In genomic region chr11:101190913-101191907, GRCm38 (mm10) we compare ENCODE assay signal across 10 mouse cellular contexts. TPM values are rescaled to one million over a fixed set of nuclear protein-coding genes. Genes with fewer than 3 reads are reported as not detected.
DNase-seq lines count a peak whose midpoint lies in the region; ATAC-seq and TF ChIP-seq lines count a peak whose summit lies in the region.
"Had no signal": no experiment of that assay in that cellular context is flagged by ENCODE, and none has a peak within 500 bp of the region (broad histone marks: within the 10 kb centered on the region; RNA-seq: fewer than 3 reads in every experiment).

No protein-coding gene starts in this region.

- H3K36me3 ChIP-seq in intestine, embryonic 14.5 days (ENCODE audit: control insufficient read depth, insufficient read depth, low read length) = peaks cover 32% of the 10 kb centered on the region
- peaks cover 41% of the 10 kb centered on the region for H3K36me3 ChIP-seq in intestine, postnatal 0 days (ENCODE audit: control insufficient read depth, insufficient read depth)
- peaks cover 17% of the 10 kb centered on the region for H3K36me3 ChIP-seq in liver, postnatal 0 days (replicated peaks; ENCODE audit: insufficient read depth, low read length)

- TF ChIP-seq POLR2A in embryonic fibroblast, embryonic 13.5 days (IDR thresholded peaks at IDR 0.05; ENCODE audit: low read depth, low read length) = no peak

- TF ChIP-seq CTCF in intestine, postnatal 0 days (IDR thresholded peaks at IDR 0.05; ENCODE audit: low read depth) = no peak
- TF ChIP-seq CTCF in embryonic fibroblast, embryonic 13.5 days (IDR thresholded peaks at IDR 0.05; ENCODE audit: borderline replicate concordance, insufficient read depth, low read length) = no peak
- no peak for TF ChIP-seq CTCF in liver, postnatal 0 days (IDR thresholded peaks at IDR 0.05; ENCODE audit: low read depth)

- no peak for TF ChIP-seq EP300 in liver, postnatal 0 days (IDR thresholded peaks at IDR 0.05; ENCODE audit: low read depth)

- peaks cover 31% of the 10 kb centered on the region for H3K4me1 ChIP-seq in intestine, embryonic 14.5 days (replicated peaks; ENCODE audit: control insufficient read depth, insufficient read depth, low read length)
- H3K4me1 ChIP-seq in intestine, postnatal 0 days (replicated peaks; ENCODE audit: control insufficient read depth, insufficient read depth, low read length) = no peaks in the 10 kb centered on the region
- peaks cover 7% of the 10 kb centered on the region for H3K4me1 ChIP-seq in embryonic fibroblast, embryonic 13.5 days (ENCODE audit: control insufficient read depth, insufficient read depth, low read length)
- peaks cover 23% of the 10 kb centered on the region for H3K4me1 ChIP-seq in liver, postnatal 0 days (ENCODE audit: insufficient read depth)

- no peak for DNase-seq in intestine, embryonic 14.5 days (ENCODE audit: low spot score)
- DNase-seq in brain, adult 2 months (ENCODE audit: low read depth, low spot score) = peak; percentile 75
- DNase-seq in liver, postnatal 0 days = no peak
- no peak for DNase-seq in adipocyte (ENCODE audit: low spot score)
- no peak for DNase-seq in left cerebral cortex, postnatal 14 days (ENCODE audit: low spot score in 2 of 2)

- H3K9ac ChIP-seq in intestine, embryonic 14.5 days (ENCODE audit: low read length) = no peak overlapping the region
- H3K9ac ChIP-seq in intestine, postnatal 0 days (ENCODE audit: low read depth, low read length) = no peak overlapping the region
- H3K9ac ChIP-seq in liver, postnatal 0 days (replicated peaks) = no peak overlapping the region; the same call in 1 of the 2 replicates

- no peaks in the 10 kb centered on the region for H3K9me3 ChIP-seq in intestine, embryonic 14.5 days (ENCODE audit: control insufficient read depth, low read length)
- H3K9me3 ChIP-seq in intestine, postnatal 0 days (ENCODE audit: control insufficient read depth) = no peaks in the 10 kb centered on the region
- H3K9me3 ChIP-seq in liver, postnatal 0 days (ENCODE audit: low read length) = no peaks in the 10 kb centered on the region

- no peak for ATAC-seq in intestine, embryonic 14.5 days (replicated peaks; ENCODE audit: low FRiP score, low TSS enrichment, low read depth)
- no peak for ATAC-seq in intestine, postnatal 0 days
- no peak for ATAC-seq in liver, postnatal 0 days
- ATAC-seq in megakaryocyte-erythroid progenitor cell, adult 5-6 weeks (replicated peaks; ENCODE audit: low FRiP score, low TSS enrichment, poor library complexity, severe bottlenecking) = no peak
- ATAC-seq: Patski had no signal

- no peaks in the 10 kb centered on the region for H3K27me3 ChIP-seq in intestine, embryonic 14.5 days (replicated peaks; ENCODE audit: control insufficient read depth, insufficient read depth, low read length)
- no peaks in the 10 kb centered on the region for H3K27me3 ChIP-seq in intestine, postnatal 0 days (replicated peaks; ENCODE audit: control insufficient read depth, insufficient read depth, low read length)
- H3K27me3 ChIP-seq in liver, postnatal 0 days (ENCODE audit: insufficient read depth, low read length) = no peaks in the 10 kb centered on the region
- H3K27me3 ChIP-seq: Patski had no signal

- intact Hi-C loops in left cerebral cortex, postnatal 14 days (cut with DNase I) = no loop called here

- H3K4me3 ChIP-seq in intestine, embryonic 14.5 days (ENCODE audit: low read depth, low read length) = no peak overlapping the region
- no peak overlapping the region for H3K4me3 ChIP-seq in intestine, postnatal 0 days (ENCODE audit: low read depth, low read length)
- no peak overlapping the region for H3K4me3 ChIP-seq in embryonic fibroblast, embryonic 13.5 days (ENCODE audit: insufficient read depth, low read length)
- no peak overlapping the region for H3K4me3 ChIP-seq in liver, postnatal 0 days (ENCODE audit: low read depth, low read length)

- H3K27ac ChIP-seq in intestine, embryonic 14.5 days (ENCODE audit: low read depth) = peak overlapping the region; percentile 93
- H3K27ac ChIP-seq in intestine, postnatal 0 days (ENCODE audit: low read depth, low read length) = no peak overlapping the region
- H3K27ac ChIP-seq in embryonic fibroblast, embryonic 13.5 days (ENCODE audit: insufficient read depth, low read length) = peak overlapping the region; percentile 52
- H3K27ac ChIP-seq in liver, postnatal 0 days (ENCODE audit: low read depth) = peak overlapping the region; percentile 86

- WGBS in intestine, embryonic 14.5 days = 49% methylated on average over 17 of the region's 17 CpGs
- WGBS in intestine, postnatal 0 days = 64% methylated on average over 17 of the region's 17 CpGs
- 65% methylated on average over 17 of the region's 17 CpGs for WGBS in liver, postnatal 0 days (ENCODE audit: insufficient replicate concordance)

- H3K4me2 ChIP-seq in intestine, embryonic 14.5 days (ENCODE audit: low read length) = no peak overlapping the region
- no peak overlapping the region for H3K4me2 ChIP-seq in intestine, postnatal 0 days (replicated peaks; ENCODE audit: low read depth)
- no peak overlapping the region for H3K4me2 ChIP-seq in liver, postnatal 0 days (ENCODE audit: low read depth, low read length)

RNA-seq across cellular contexts. Expression of gene Ccr10, which starts 16.0 kb away (rescaled TPM):
- polyA plus RNA-seq in intestine, embryonic 14.5 days (2014; fragmentation: Nextera tagmentation; extraction: Ambion mirVana) = 0.23 TPM in 1 of 2 replicates, not detected in the other
- polyA plus RNA-seq in intestine, postnatal 0 days (2015; fragmentation: Nextera tagmentation; extraction: Ambion mirVana) = 0.13 and 0.22 TPM in 2 replicates
- not detected in 2 replicates for polyA plus RNA-seq in embryonic fibroblast, embryonic 13.5 days (2011; ENCODE audit: insufficient read length, low read depth, missing spikeins)
- polyA plus RNA-seq in liver, postnatal 0 days (2015; fragmentation: Nextera tagmentation; extraction: Ambion mirVana) = 0.09 TPM in 2 replicates
- under 1 TPM; 0.19 to 0.26 TPM for total RNA-seq in left cerebral cortex, postnatal 14 days (2021)
- not detected in 2 replicates for total RNA-seq in megakaryocyte-erythroid progenitor cell, adult 5-6 weeks (2014; fragmentation: Nextera tagmentation)
- not detected in 2 replicates for total RNA-seq in megakaryocyte-erythroid progenitor cell, adult 5-6 weeks (2017)
- total RNA-seq: heart, adult 18-20 months had no signal

RNA-seq across cellular contexts. Expression of gene Plekhh3, which starts 20.1 kb away (rescaled TPM):
- 12.8 and 13.8 TPM in 2 replicates for polyA plus RNA-seq in intestine, embryonic 14.5 days (2014; fragmentation: Nextera tagmentation; extraction: Ambion mirVana)
- 7.7 and 7.8 TPM in 2 replicates for polyA plus RNA-seq in intestine, postnatal 0 days (2015; fragmentation: Nextera tagmentation; extraction: Ambion mirVana)
- 7.1 and 11.5 TPM in 2 replicates for polyA plus RNA-seq in embryonic fibroblast, embryonic 13.5 days (2011; ENCODE audit: insufficient read length, low read depth, missing spikeins)
- polyA plus RNA-seq in liver, postnatal 0 days (2015; fragmentation: Nextera tagmentation; extraction: Ambion mirVana) = 1.6 and 3.4 TPM in 2 replicates
- total RNA-seq in left cerebral cortex, postnatal 14 days (2021) = 10 to 100 TPM in 1 of 2 experiments, 1 to 10 TPM in 1; 7.7 to 10.2 TPM
- total RNA-seq in megakaryocyte-erythroid progenitor cell, adult 5-6 weeks (2014; fragmentation: Nextera tagmentation) = not detected in 2 replicates
- total RNA-seq in megakaryocyte-erythroid progenitor cell, adult 5-6 weeks (2017) = not detected in 2 replicates

RNA-seq across cellular contexts. Expression of gene Cntnap1, which starts 20.9 kb away (rescaled TPM):
- polyA plus RNA-seq in intestine, embryonic 14.5 days (2014; fragmentation: Nextera tagmentation; extraction: Ambion mirVana) = 1.2 and 1.4 TPM in 2 replicates
- polyA plus RNA-seq in intestine, postnatal 0 days (2015; fragmentation: Nextera tagmentation; extraction: Ambion mirVana) = 5.2 and 6.0 TPM in 2 replicates
- 3.0 TPM in 2 replicates for polyA plus RNA-seq in embryonic fibroblast, embryonic 13.5 days (2011; ENCODE audit: insufficient read length, low read depth, missing spikeins)
- 1.4 and 1.5 TPM in 2 replicates for polyA plus RNA-seq in liver, postnatal 0 days (2015; fragmentation: Nextera tagmentation; extraction: Ambion mirVana)
- 100 to 1,000 TPM; 124 to 128 TPM for total RNA-seq in left cerebral cortex, postnatal 14 days (2021)
- total RNA-seq in megakaryocyte-erythroid progenitor cell, adult 5-6 weeks (2014; fragmentation: Nextera tagmentation) = not detected in 2 replicates
- 0.15 TPM in 1 of 2 replicates, not detected in the other for total RNA-seq in megakaryocyte-erythroid progenitor cell, adult 5-6 weeks (2017)

RNA-seq across cellular contexts. Expression of gene Ezh1, which starts 35.1 kb away (rescaled TPM):
- 20.2 and 21.8 TPM in 2 replicates for polyA plus RNA-seq in intestine, embryonic 14.5 days (2014; fragmentation: Nextera tagmentation; extraction: Ambion mirVana)
- 9.8 and 10.8 TPM in 2 replicates for polyA plus RNA-seq in intestine, postnatal 0 days (2015; fragmentation: Nextera tagmentation; extraction: Ambion mirVana)
- 13.9 and 14.4 TPM in 2 replicates for polyA plus RNA-seq in embryonic fibroblast, embryonic 13.5 days (2011; ENCODE audit: insufficient read length, low read depth, missing spikeins)
- 4.2 and 5.0 TPM in 2 replicates for polyA plus RNA-seq in liver, postnatal 0 days (2015; fragmentation: Nextera tagmentation; extraction: Ambion mirVana)
- 10 to 100 TPM; 32.4 TPM for total RNA-seq in left cerebral cortex, postnatal 14 days (2021)
- total RNA-seq in megakaryocyte-erythroid progenitor cell, adult 5-6 weeks (2014; fragmentation: Nextera tagmentation) = 18.2 and 20.6 TPM in 2 replicates
- total RNA-seq in megakaryocyte-erythroid progenitor cell, adult 5-6 weeks (2017) = 13.8 and 20.3 TPM in 2 replicates

RNA-seq across cellular contexts. Expression of gene Tubg2, which starts 35.5 kb away (rescaled TPM):
- 5.8 and 7.4 TPM in 2 replicates for polyA plus RNA-seq in intestine, embryonic 14.5 days (2014; fragmentation: Nextera tagmentation; extraction: Ambion mirVana)
- polyA plus RNA-seq in intestine, postnatal 0 days (2015; fragmentation: Nextera tagmentation; extraction: Ambion mirVana) = 2.5 and 2.8 TPM in 2 replicates
- 5.5 and 6.1 TPM in 2 replicates for polyA plus RNA-seq in embryonic fibroblast, embryonic 13.5 days (2011; ENCODE audit: insufficient read length, low read depth, missing spikeins)
- polyA plus RNA-seq in liver, postnatal 0 days (2015; fragmentation: Nextera tagmentation; extraction: Ambion mirVana) = 0.12 and 0.22 TPM in 2 replicates
- total RNA-seq in left cerebral cortex, postnatal 14 days (2021) = 10 to 100 TPM; 49.0 to 49.5 TPM
- total RNA-seq in megakaryocyte-erythroid progenitor cell, adult 5-6 weeks (2014; fragmentation: Nextera tagmentation) = not detected in 2 replicates
- not detected in 2 replicates for total RNA-seq in megakaryocyte-erythroid progenitor cell, adult 5-6 weeks (2017)
